Mouse (Mus musculus) kidney, postnatal 0 days (tissue): ENCODE measurements around the gene Tob1. TPM values are rescaled to one million over a fixed set of nuclear protein-coding genes. Genes with fewer than 3 reads are reported as not detected.

Experiments
- ATAC-seq: fragments of 200-750 bp; cut with Nextera tagmentation; replicated peaks from 2 replicates; pipeline ENCODE4 v1.8.0; 2017; ENCODE audit warnings: low read depth, moderate number of reproducible peaks, moderate TSS enrichment, moderate library complexity; ENCODE audit not compliant: low FRiP score
- DNase-seq: peaks from one replicate; pipeline ENCODE4 v3.0.0-alpha.2; 2016; ENCODE audit warnings: low spot score
- H3K27ac ChIP-seq: fragments of 300-500 bp; sonication (generic); 2 replicates; pipeline ENCODE4 v1.5.1; 2014; ENCODE audit warnings: mild to moderate bottlenecking
- H3K27me3 ChIP-seq: fragments of 300-500 bp; sonication (generic); 2 replicates; pipeline ENCODE4 v1.6.1; 2014; ENCODE audit warnings: low read length, mixed read lengths; ENCODE audit not compliant: insufficient read depth
- H3K36me3 ChIP-seq: fragments of 300-500 bp; sonication (generic); 2 replicates; pipeline ENCODE4 v1.6.1; 2014; ENCODE audit warnings: low read length, mixed read lengths; ENCODE audit not compliant: insufficient read depth
- H3K4me1 ChIP-seq: fragments of 300-500 bp; sonication (generic); replicated peaks from 2 replicates; pipeline ENCODE4 v1.6.1; 2014; ENCODE audit warnings: antibody characterized with exemption, low read length, mixed read lengths; ENCODE audit not compliant: insufficient read depth
- H3K4me2 ChIP-seq: fragments of 300-500 bp; sonication (generic); 2 replicates; pipeline ENCODE4 v1.6.1; 2014; ENCODE audit warnings: mild to moderate bottlenecking, low read length, moderate library complexity, mixed read lengths
- H3K4me3 ChIP-seq: fragments of 300-500 bp; sonication (generic); replicated peaks from 2 replicates; pipeline ENCODE4 v1.5.1; 2014; ENCODE audit warnings: low read depth, low read length
- H3K9ac ChIP-seq: fragments of 300-500 bp; sonication (generic); 2 replicates; pipeline ENCODE4 v1.6.1; 2014; ENCODE audit warnings: low read depth, low read length
- H3K9me3 ChIP-seq: fragments of 300-500 bp; sonication (generic); replicated peaks from 2 replicates; pipeline ENCODE4 v1.6.1; 2016; ENCODE audit warnings: low read length, inconsistent platforms, mixed read lengths
- CTCF ChIP-seq: IDR thresholded peaks from 2 replicates; pipeline ENCODE4 v1.5.1; 2016; ENCODE audit warnings: antibody characterized with exemption, low read depth, mild to moderate bottlenecking, moderate library complexity
- WGBS: fragments of 180-500 bp; shearing (Covaris S2); extraction: QIAGEN DNeasy Blood & Tissue Kit; methylation state at CpG from one replicate; pipeline ENCODE4 v1.1.7; 2014; 5-methylcytosine and 5-hydroxymethylcytosine counted together
- polyA plus RNA-seq: library from polyadenylated mRNA; unstranded; fragments of >200 nt; fragmentation: Nextera tagmentation; extraction: Ambion mirVana; gene quantifications from 2 replicates; pipeline ENCODE4 v1.2.1, GENCODE M21; 2015

Gene Tob1
- polyA plus RNA-seq, 1 experiment from 2014 or later = 55.2 TPM

- WGBS = 90% methylated on average over 7 of the region's 7 CpGs
Observed at GRCm38 (mm10) chr11:94221257-94221656, 10.0 kb downstream of the Tob1 start.

GRCm38 (mm10) chr11:94223531-94223930 is 12.3 kb downstream of the Tob1 start:
- no peak for TF ChIP-seq CTCF
- H3K4me2 ChIP-seq = no peak overlapping the region
- no peaks in the 10 kb centered on the region for H3K9me3 ChIP-seq
- H3K9ac ChIP-seq = no peak overlapping the region
- no peak overlapping the region for H3K4me3 ChIP-seq
- no peaks in the 10 kb centered on the region for H3K36me3 ChIP-seq
- H3K27me3 ChIP-seq = no peaks in the 10 kb centered on the region
- H3K4me1 ChIP-seq = no peaks in the 10 kb centered on the region
- no peak for ATAC-seq
- H3K27ac ChIP-seq = no peak overlapping the region
- DNase-seq = no peak
- 75% methylated on average over 9 of the region's 9 CpGs for WGBS

More at GRCm38 (mm10) chr11:94221257-94221656, 10.0 kb downstream of the Tob1 start:
- Histone ChIP-seq H3K4me2 (no peak overlapping the region), H3K27me3 (no peaks in the 10 kb centered on the region), H3K36me3 (no peaks in the 10 kb centered on the region), H3K4me3 (no peak overlapping the region), H3K9ac (no peak overlapping the region), H3K9me3 (no peaks in the 10 kb centered on the region), H3K4me1 (no peaks in the 10 kb centered on the region), H3K27ac (no peak overlapping the region)
- DNase-seq (no peak), ATAC-seq (no peak)
- no peak for TF ChIP-seq CTCF

DNA sequence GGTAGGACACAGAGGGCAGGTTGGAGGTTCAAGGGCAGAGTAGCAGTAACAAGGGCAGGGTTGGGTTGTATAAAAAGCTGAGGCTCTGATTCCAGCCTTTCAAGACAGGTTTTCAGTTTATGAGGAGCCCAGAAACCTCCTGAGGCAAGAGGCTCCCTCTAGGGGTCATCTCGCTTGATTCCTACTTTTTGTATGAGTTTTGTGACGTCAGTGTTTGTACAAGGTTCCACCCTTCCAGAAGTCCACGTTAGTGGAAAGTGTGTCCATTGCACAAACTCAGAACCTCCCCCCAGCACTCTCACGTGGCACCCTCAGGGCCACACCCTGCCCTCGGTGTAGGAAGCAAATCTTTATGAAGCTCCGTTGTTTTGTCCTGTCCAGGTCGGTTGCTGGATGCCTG is 14.7 kb downstream of the Tob1 start:
- WGBS = 24% methylated on average over 7 of the region's 7 CpGs
- H3K4me3 ChIP-seq = no peak overlapping the region
- H3K9ac ChIP-seq = no peak overlapping the region
- DNase-seq (peak; percentile 90), ATAC-seq (peak; percentile 71)
- peak; percentile 82 for TF ChIP-seq CTCF
- no peaks in the 10 kb centered on the region for H3K9me3 ChIP-seq
- no peak overlapping the region for H3K27ac ChIP-seq
- H3K27me3 ChIP-seq = no peaks in the 10 kb centered on the region
- H3K36me3 ChIP-seq = no peaks in the 10 kb centered on the region
- H3K4me1 ChIP-seq = no peaks in the 10 kb centered on the region
- no peak overlapping the region for H3K4me2 ChIP-seq

DNA sequence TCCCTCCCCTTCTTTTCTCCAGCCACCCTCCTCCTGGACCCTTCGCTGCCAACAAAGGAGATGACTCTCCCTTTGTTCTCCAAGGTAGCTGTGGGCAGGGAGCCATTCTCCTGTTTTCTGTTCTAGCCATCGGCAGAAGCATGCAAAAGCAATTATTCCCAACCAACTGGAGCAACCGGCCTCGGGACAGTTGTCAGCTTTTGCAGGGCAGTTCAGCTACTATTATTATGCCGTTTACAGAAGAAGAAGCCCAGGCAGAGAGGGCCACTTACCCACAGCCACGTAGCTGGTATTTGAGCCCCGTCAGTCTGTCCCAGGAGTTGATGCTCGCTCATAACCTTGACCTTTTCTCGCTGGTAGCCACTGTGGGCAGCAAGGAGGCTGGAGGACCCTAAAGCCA is 17.2 kb downstream of the Tob1 start:
- no peaks in the 10 kb centered on the region for H3K9me3 ChIP-seq
- no peak for DNase-seq
- H3K27ac ChIP-seq = no peak overlapping the region
- no peaks in the 10 kb centered on the region for H3K27me3 ChIP-seq
- H3K4me1 ChIP-seq = no peaks in the 10 kb centered on the region
- no peak overlapping the region for H3K4me3 ChIP-seq
- WGBS = 38% methylated on average over 9 of the region's 9 CpGs
- no peak for ATAC-seq
- no peak overlapping the region for H3K9ac ChIP-seq
- no peak overlapping the region for H3K4me2 ChIP-seq
- no peak for TF ChIP-seq CTCF
- H3K36me3 ChIP-seq = no peaks in the 10 kb centered on the region

GRCm38 (mm10) chr11:94229207-94229960 is 18.1 kb downstream of the Tob1 start:
- Histone ChIP-seq H3K4me3 (no peak overlapping the region), H3K9ac (no peak overlapping the region), H3K27me3 (no peaks in the 10 kb centered on the region), H3K9me3 (no peaks in the 10 kb centered on the region), H3K4me1 (no peaks in the 10 kb centered on the region), H3K4me2 (no peak overlapping the region), H3K36me3 (no peaks in the 10 kb centered on the region), H3K27ac (no peak overlapping the region)
- 80% methylated on average over 5 of the region's 5 CpGs for WGBS
- ATAC-seq (no peak), DNase-seq (no peak)
- TF ChIP-seq CTCF = no peak

DNA sequence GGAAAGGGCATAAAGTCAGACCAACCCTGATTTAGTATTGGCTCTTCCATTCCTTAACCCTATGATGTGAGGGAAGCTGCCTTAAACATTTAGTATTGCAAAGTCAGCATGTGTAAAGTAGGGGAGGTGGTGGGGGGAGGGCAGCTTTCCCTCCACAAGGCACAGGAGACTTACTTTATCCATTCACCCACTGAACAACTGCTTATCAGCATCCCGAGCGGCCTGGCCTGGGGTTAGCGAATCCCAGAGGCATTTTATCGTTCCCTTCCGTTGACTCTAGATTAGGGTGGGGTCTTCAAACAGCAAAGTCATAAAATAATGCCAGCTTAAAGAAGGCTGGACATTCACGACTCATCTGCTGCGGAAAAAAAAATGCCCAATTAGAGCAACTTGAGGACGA is 19.0 kb downstream of the Tob1 start:
- no peaks in the 10 kb centered on the region for H3K9me3 ChIP-seq
- H3K9ac ChIP-seq = no peak overlapping the region
- no peaks in the 10 kb centered on the region for H3K27me3 ChIP-seq
- no peak overlapping the region for H3K4me3 ChIP-seq
- no peaks in the 10 kb centered on the region for H3K36me3 ChIP-seq
- H3K4me1 ChIP-seq = no peaks in the 10 kb centered on the region
- no peak overlapping the region for H3K4me2 ChIP-seq
- DNase-seq (no peak), ATAC-seq (no peak)
- 76% methylated on average over 8 of the region's 8 CpGs for WGBS
- no peak for TF ChIP-seq CTCF
- no peak overlapping the region for H3K27ac ChIP-seq
